Mouse (Mus musculus) spleen, adult 2 months (tissue): ENCODE results near the gene Rps21. TPM values are rescaled to one million over a fixed set of nuclear protein-coding genes. Genes with fewer than 3 reads are reported as not detected.
A peak's percentile ranks its signal among the peaks of the same experiment; 100 is the strongest.

Experiments used
- DNase-seq, 2 experiments: peaks; one replicate each; pipeline versions ENCODE4 v3.0.0 to v3.0.0-alpha.2; 2012 to 2021; ENCODE audit warnings: low spot score in 2 of 2, low read depth in 1 of 2
- H3K27ac ChIP-seq: fragments of 200-500 bp; 2 replicates; pipeline ENCODE4 v1.5.1; 2012; ENCODE audit warnings: low read length, inconsistent platforms; ENCODE audit not compliant: insufficient read depth
- H3K27me3 ChIP-seq: fragments of 200-500 bp; 2 replicates; pipeline ENCODE4 v1.6.1; 2012; ENCODE audit warnings: mild to moderate bottlenecking, moderate library complexity, low read length, inconsistent platforms; ENCODE audit not compliant: control insufficient read depth, insufficient read depth
- H3K36me3 ChIP-seq: fragments of 200-500 bp; 2 replicates; pipeline ENCODE4 v1.6.1; 2012; ENCODE audit warnings: mild to moderate bottlenecking, low read length, inconsistent platforms; ENCODE audit not compliant: control insufficient read depth, insufficient read depth
- H3K4me1 ChIP-seq: fragments of 200-500 bp; 2 replicates; pipeline ENCODE4 v1.6.1; 2011; ENCODE audit warnings: inconsistent platforms; ENCODE audit not compliant: control insufficient read depth, insufficient read depth, insufficient read length
- H3K4me3 ChIP-seq: fragments of 200-500 bp; 2 replicates; pipeline ENCODE4 v1.5.1; 2011; ENCODE audit warnings: mild to moderate bottlenecking, inconsistent platforms; ENCODE audit not compliant: insufficient read depth, insufficient read length; ENCODE audit errors: extremely low read depth
- CTCF ChIP-seq: fragments of 200-500 bp; IDR thresholded peaks from 2 replicates; pipeline ENCODE4 v1.5.1; 2011; ENCODE audit warnings: mild to moderate bottlenecking, inconsistent platforms; ENCODE audit not compliant: insufficient read depth, insufficient read length, insufficient replicate concordance; ENCODE audit errors: extremely low read depth
- POLR2A ChIP-seq: fragments of 200-500 bp; IDR thresholded peaks from 2 replicates; pipeline ENCODE4 v1.6.1; 2011; ENCODE audit warnings: low read depth, low read length, inconsistent platforms
- WGBS: fragments of 180-500 bp; shearing (Covaris S2); methylation state at CpG from one replicate; pipeline ENCODE4 v1.1.7; 2018; 5-methylcytosine and 5-hydroxymethylcytosine counted together
- polyA plus RNA-seq: library from polyadenylated mRNA; depleted of rRNA; stranded (reverse); fragments of >200 nt; gene quantifications from 2 replicates; pipeline ENCODE4 v1.2.3, GENCODE M21; 2012

Gene Rps21
- polyA plus RNA-seq, 1 experiment: 2,793 TPM

GRCm38 (mm10) chr2:180276385-180276784 is 19.2 kb downstream of the Rps21 start:
- DNase-seq: no peak
- Histone ChIP-seq H3K36me3 (no peaks in the 10 kb centered on the region), H3K27me3 (no peaks in the 10 kb centered on the region), H3K4me3 (no peak overlapping the region), H3K27ac (peak overlapping the region; percentile 25; the same call in 1 of the 2 replicates), H3K4me1 (peaks cover 33% of the 10 kb centered on the region; the same call in 1 of the 2 replicates)
- WGBS: 17% methylated on average over 4 of the region's 4 CpGs
- no peak for TF ChIP-seq CTCF
- no peak for TF ChIP-seq POLR2A

- DNase-seq: peak; percentile 23 to 66
- TF ChIP-seq POLR2A (no peak), CTCF (no peak)
Measured at GRCm38 (mm10) chr2:180276851-180277259, 19.7 kb downstream of the Rps21 start.

GRCm38 (mm10) chr2:180277773-180278320 is 20.7 kb downstream of the Rps21 start:
- H3K4me1 ChIP-seq: peaks cover 18% of the 10 kb centered on the region; the same call in 1 of the 2 replicates
- no peak overlapping the region for H3K27ac ChIP-seq
- no peak for DNase-seq
- H3K4me3 ChIP-seq: no peak overlapping the region
- WGBS: 89% methylated on average over 8 of the region's 8 CpGs
- TF ChIP-seq CTCF (no peak), POLR2A (no peak)
- no peaks in the 10 kb centered on the region for H3K36me3 ChIP-seq
- no peaks in the 10 kb centered on the region for H3K27me3 ChIP-seq

More at GRCm38 (mm10) chr2:180276851-180277259, 19.7 kb downstream of the Rps21 start:
- 11% methylated on average over 8 of the region's 8 CpGs for WGBS
- Histone ChIP-seq H3K4me3 (no peak overlapping the region), H3K27me3 (no peaks in the 10 kb centered on the region), H3K4me1 (peaks cover 28% of the 10 kb centered on the region; the same call in 1 of the 2 replicates), H3K36me3 (no peaks in the 10 kb centered on the region), H3K27ac (peak overlapping the region; percentile 45)

GRCm38 (mm10) chr2:180279321-180279720 is 22.1 kb downstream of the Rps21 start:
- DNase-seq: no peak
- Histone ChIP-seq H3K4me3 (no peak overlapping the region), H3K4me1 (peaks cover 18% of the 10 kb centered on the region; the same call in 1 of the 2 replicates), H3K36me3 (no peaks in the 10 kb centered on the region), H3K27me3 (no peaks in the 10 kb centered on the region; the same call in 1 of the 2 replicates), H3K27ac (no peak overlapping the region)
- no peak for TF ChIP-seq POLR2A
- no peak for TF ChIP-seq CTCF
- 83% methylated on average over 8 of the region's 8 CpGs for WGBS

GRCm38 (mm10) chr2:180288966-180289365 is 31.8 kb downstream of the Rps21 start:
- Histone ChIP-seq H3K4me3 (no peak overlapping the region), H3K4me1 (no peaks in the 10 kb centered on the region), H3K27me3 (no peaks in the 10 kb centered on the region), H3K36me3 (no peaks in the 10 kb centered on the region), H3K27ac (no peak overlapping the region)
- no peak for TF ChIP-seq CTCF
- TF ChIP-seq POLR2A: no peak
- 77% methylated on average over 11 of the region's 11 CpGs for WGBS
- no peak for DNase-seq

- no peak for TF ChIP-seq POLR2A
- no peak for TF ChIP-seq CTCF
- no peak for DNase-seq
- no peaks in the 10 kb centered on the region for H3K4me1 ChIP-seq
- 77% methylated on average over 16 of the region's 16 CpGs for WGBS
- no peaks in the 10 kb centered on the region for H3K27me3 ChIP-seq
- no peak within 1 kb of the TSS for H3K4me3 ChIP-seq
- H3K27ac ChIP-seq: no peak within 1 kb of the TSS
- no peaks in the 10 kb centered on the region for H3K36me3 ChIP-seq
Measured at GRCm38 (mm10) chr2:180289440-180290108, 32.4 kb downstream of the Rps21 start, which contains the start of gene Rbbp8nl. Rbbp8nl (minus strand) TSS chr2:180289879.

GRCm38 (mm10) chr2:180290503-180290902 is 33.3 kb downstream of the Rps21 start:
- Histone ChIP-seq H3K27ac (no peak overlapping the region), H3K27me3 (no peaks in the 10 kb centered on the region), H3K4me3 (no peak overlapping the region), H3K36me3 (no peaks in the 10 kb centered on the region), H3K4me1 (no peaks in the 10 kb centered on the region)
- no peak for DNase-seq
- TF ChIP-seq CTCF (no peak), POLR2A (no peak)
- WGBS: 35% methylated on average over 6 of the region's 6 CpGs
